Mouse (Mus musculus) embryonic facial prominence, embryonic 12.5 days (tissue): ENCODE results near the gene Gm49630. TPM values are rescaled to one million over a fixed set of nuclear protein-coding genes. Genes with fewer than 3 reads are reported as not detected.
"Not testable (repeated sequence)": the region's sequence is repeated elsewhere in the genome, so short reads cannot be mapped to it uniquely, and the experiment has no call there.

Experiments used
- ATAC-seq: fragments of 200-750 bp; cut with Nextera tagmentation; 2 replicates; pipeline ENCODE4 v1.8.0; 2017; ENCODE audit not compliant: insufficient number of reproducible peaks, insufficient read depth, low FRiP score, low TSS enrichment
- H3K27ac ChIP-seq: fragments of 300-500 bp; sonication (generic); 2 replicates; pipeline ENCODE4 v1.5.1; 2016; ENCODE audit warnings: mild to moderate bottlenecking
- H3K27me3 ChIP-seq: fragments of 300-500 bp; sonication (generic); 2 replicates; pipeline ENCODE4 v1.6.1; 2016; ENCODE audit warnings: mild to moderate bottlenecking, moderate library complexity
- H3K36me3 ChIP-seq: fragments of 300-500 bp; sonication (generic); 2 replicates; pipeline ENCODE4 v1.6.1; 2016; ENCODE audit warnings: mild to moderate bottlenecking
- H3K4me1 ChIP-seq: fragments of 300-500 bp; sonication (generic); 2 replicates; pipeline ENCODE4 v1.6.1; 2016
- H3K4me2 ChIP-seq: fragments of 300-500 bp; sonication (generic); replicated peaks from 2 replicates; pipeline ENCODE4 v1.6.1; 2016; ENCODE audit warnings: mild to moderate bottlenecking, moderate library complexity
- H3K4me3 ChIP-seq: fragments of 300-500 bp; sonication (generic); 2 replicates; pipeline ENCODE4 v1.5.1; 2016; ENCODE audit warnings: mild to moderate bottlenecking
- H3K9ac ChIP-seq: fragments of 300-500 bp; sonication (generic); 2 replicates; pipeline ENCODE4 v1.6.1; 2016; ENCODE audit warnings: mild to moderate bottlenecking, moderate library complexity
- H3K9me3 ChIP-seq: fragments of 300-500 bp; sonication (generic); 2 replicates; pipeline ENCODE4 v1.6.1; 2016; ENCODE audit warnings: mild to moderate bottlenecking, moderate library complexity
- WGBS: fragments of 180-500 bp; shearing (Covaris S2); methylation state at CpG from one replicate; pipeline ENCODE4 v1.1.7; 2016; 5-methylcytosine and 5-hydroxymethylcytosine counted together
- polyA plus RNA-seq: library from polyadenylated mRNA; unstranded; fragments of >200 nt; fragmentation: Nextera tagmentation; extraction: Ambion mirVana; gene quantifications from 2 replicates; pipeline ENCODE4 v1.2.1, GENCODE M21; 2016

The Gm49630 gene
- not detected in 2 replicates for polyA plus RNA-seq

GRCm38 (mm10) chr17:7371879-7372278 is at the start of gene Gm49630:
TSS of gene Gm49630 (minus strand) at chr17:7371979.
- H3K4me2 ChIP-seq, H3K9ac ChIP-seq, H3K4me3 ChIP-seq, H3K27me3 ChIP-seq, H3K4me1 ChIP-seq, H3K36me3 ChIP-seq, H3K9me3 ChIP-seq, H3K27ac ChIP-seq, ATAC-seq: not testable (repeated sequence)
- WGBS = 68% methylated on average over 2 of the region's 5 CpGs

DNA sequence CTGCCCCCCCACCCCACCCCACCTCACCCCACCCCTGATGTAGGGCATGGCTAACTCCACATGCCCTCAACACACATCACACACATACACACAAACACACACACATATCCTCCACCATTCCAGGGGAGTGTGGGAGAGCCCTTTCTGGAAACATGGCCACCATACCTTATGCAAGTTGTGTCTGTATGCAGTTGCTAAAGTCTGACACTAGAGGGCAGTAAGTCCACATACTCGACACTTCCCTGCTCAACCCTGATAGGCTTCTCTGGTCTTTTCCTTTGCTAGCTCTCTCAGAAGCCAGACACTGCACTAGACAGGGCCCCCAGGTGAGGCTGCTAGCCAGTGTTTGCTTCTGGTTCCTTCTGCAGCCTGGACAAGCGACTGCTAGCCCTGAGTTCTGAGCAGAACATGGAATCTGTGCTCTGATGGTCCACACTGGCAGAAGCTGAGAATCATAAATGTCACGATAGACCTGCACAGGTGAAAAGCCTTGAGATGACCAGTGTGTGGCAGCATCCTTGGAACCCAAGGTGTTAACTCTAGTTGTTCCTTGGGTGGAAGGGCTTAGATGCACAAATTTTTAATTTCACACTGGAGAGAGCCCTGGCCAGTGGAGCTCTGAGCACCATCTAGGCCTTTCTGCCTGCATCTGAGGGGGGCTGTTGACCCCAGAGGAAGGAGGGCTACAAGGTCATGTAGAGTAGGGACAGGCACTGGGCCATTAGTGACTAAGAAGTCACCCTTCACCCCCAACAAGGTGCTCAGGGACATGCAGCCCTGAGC is 48.6 kb upstream of the Gm49630 start:
- not testable (repeated sequence) for H3K36me3 ChIP-seq, H3K9ac ChIP-seq, H3K4me1 ChIP-seq, H3K27me3 ChIP-seq, H3K4me2 ChIP-seq, H3K9me3 ChIP-seq, H3K4me3 ChIP-seq, H3K27ac ChIP-seq
- peak; percentile 30; the same call in 1 of the 2 replicates for ATAC-seq
- WGBS = 40% methylated on average over 3 of the region's 3 CpGs

DNA sequence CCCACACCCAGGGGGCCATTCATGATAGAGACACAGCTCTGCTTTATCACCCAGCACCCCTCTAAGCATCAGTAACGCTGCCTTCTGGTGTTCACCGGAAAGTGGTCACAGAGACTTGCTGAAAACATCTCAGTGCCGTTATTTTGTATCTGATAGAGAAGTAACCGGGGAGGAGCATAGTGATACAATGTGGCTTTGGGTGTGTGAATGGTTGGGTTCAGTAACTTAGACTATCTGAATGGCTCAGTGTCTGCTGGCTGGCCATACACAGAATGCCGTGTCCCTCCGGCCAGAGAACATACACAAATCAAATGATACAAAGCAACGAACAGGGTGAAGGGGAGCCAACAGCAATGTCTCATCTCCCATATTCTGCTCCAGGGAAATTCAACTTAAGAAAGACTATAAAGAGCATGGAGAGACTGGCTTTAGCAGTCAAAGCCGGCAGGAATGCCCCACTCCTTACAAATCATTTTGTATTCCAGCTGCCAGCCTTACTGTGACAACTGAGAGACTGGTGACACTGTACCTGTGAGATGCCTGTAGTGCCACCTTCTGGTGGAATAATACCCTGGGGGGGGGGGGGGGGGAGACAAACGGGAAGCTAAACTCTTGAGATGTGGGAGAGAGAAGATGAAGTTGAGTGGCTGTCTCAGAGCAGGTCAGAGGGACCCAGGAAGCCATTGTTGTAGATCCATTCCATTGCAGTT is 43.0 kb upstream of the Gm49630 start:
- 91% methylated on average over 7 of the region's 9 CpGs for WGBS
- H3K4me2 ChIP-seq, H3K27ac ChIP-seq, H3K36me3 ChIP-seq, ATAC-seq, H3K9me3 ChIP-seq, H3K4me1 ChIP-seq, H3K27me3 ChIP-seq, H3K4me3 ChIP-seq, H3K9ac ChIP-seq: not testable (repeated sequence)

GRCm38 (mm10) chr17:7413336-7413735 is 41.6 kb upstream of the Gm49630 start:
- not testable (repeated sequence) for H3K9me3 ChIP-seq, H3K27me3 ChIP-seq, H3K4me3 ChIP-seq, H3K27ac ChIP-seq, H3K9ac ChIP-seq, H3K36me3 ChIP-seq, H3K4me1 ChIP-seq, ATAC-seq, H3K4me2 ChIP-seq
- WGBS = 83% methylated on average over 8 of the region's 8 CpGs

DNA sequence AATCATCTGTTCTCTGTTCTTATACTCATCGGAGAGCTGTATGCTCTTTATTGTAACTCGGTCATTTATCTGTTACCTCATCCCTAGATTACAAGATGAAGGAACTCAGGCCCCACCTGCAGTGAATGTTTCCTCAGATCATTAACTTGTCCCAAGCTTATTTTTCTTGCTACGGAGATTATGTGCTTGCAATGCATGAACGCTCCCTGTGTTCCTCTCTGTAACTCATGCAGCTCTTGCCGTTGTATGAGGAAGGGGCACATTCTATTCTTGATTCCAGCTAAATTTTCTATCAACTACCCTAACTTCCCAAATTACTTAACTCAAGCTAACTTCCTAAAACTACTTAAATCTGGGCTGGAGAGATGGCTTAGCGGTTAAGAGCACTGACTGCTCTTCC is 28.0 kb upstream of the Gm49630 start:
- ATAC-seq, H3K27ac ChIP-seq, H3K4me3 ChIP-seq, H3K9me3 ChIP-seq, H3K4me2 ChIP-seq, H3K27me3 ChIP-seq, H3K36me3 ChIP-seq, H3K4me1 ChIP-seq, H3K9ac ChIP-seq: not testable (repeated sequence)
- 81% methylated on average over 6 of the region's 6 CpGs for WGBS

DNA sequence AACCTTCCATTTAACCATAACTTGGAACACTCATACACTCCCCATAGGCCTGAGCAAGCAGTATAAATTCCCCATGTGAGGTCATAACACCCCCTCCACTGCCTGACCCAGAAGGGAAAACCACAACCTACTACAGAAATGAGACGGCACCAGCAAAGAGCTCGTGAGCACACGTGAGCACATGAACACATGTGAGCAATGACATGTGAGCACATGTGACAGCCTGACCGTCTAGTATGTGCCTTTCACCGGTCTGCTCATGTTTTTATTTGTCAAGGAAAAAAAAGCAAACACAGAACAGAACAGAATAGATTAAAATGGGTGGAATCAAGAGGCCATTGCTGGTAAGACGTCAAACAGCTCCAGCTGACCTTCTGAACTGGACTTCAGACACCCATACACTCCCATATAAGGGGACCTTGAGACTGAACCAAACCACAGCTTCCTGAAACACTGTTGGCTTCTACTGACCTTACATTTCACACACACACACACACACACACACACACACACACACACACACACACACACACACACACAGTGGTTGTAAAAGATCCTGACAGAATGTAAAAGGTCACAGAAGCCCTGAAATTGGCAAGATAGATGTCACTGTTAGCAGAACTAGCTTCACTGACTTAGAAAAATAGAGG is 26.5 kb upstream of the Gm49630 start:
- H3K9me3 ChIP-seq, H3K4me3 ChIP-seq, H3K27ac ChIP-seq, H3K36me3 ChIP-seq, ATAC-seq, H3K27me3 ChIP-seq, H3K4me2 ChIP-seq, H3K4me1 ChIP-seq, H3K9ac ChIP-seq: not testable (repeated sequence)
- WGBS = 83% methylated on average over 6 of the region's 6 CpGs

- H3K27ac ChIP-seq, H3K9me3 ChIP-seq, ATAC-seq, H3K9ac ChIP-seq, H3K4me3 ChIP-seq, H3K27me3 ChIP-seq, H3K4me2 ChIP-seq, H3K36me3 ChIP-seq, H3K4me1 ChIP-seq: not testable (repeated sequence)
- WGBS = 81% methylated on average over 13 of the region's 13 CpGs
Observed at GRCm38 (mm10) chr17:7397079-7397478, 25.3 kb upstream of the Gm49630 start.

GRCm38 (mm10) chr17:7396288-7396687 is 24.5 kb upstream of the Gm49630 start:
- not testable (repeated sequence) for H3K27me3 ChIP-seq, H3K9ac ChIP-seq, H3K4me1 ChIP-seq, H3K4me2 ChIP-seq, ATAC-seq, H3K36me3 ChIP-seq, H3K9me3 ChIP-seq, H3K27ac ChIP-seq, H3K4me3 ChIP-seq
- no CpG with 5 or more reads among the region's 2 CpGs for WGBS

DNA sequence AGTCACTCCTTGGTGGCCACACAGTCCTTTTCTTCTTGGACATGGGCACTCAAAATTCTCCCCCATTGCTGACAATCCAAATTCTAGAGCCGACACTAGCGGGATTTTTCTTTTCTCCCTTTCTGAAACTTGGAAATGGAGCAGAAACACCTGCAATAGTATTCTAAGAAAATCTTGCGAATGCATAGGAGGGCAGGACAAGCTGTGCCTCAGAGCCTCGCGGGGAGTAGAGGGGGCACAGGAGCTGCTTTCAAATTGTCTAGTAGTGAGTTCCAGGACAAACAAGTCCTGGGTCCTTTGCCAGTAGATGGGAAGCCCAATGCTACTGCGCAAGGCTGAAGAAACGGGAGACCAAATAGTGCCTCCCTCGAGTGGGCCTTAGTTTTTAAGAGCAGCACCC is 23.9 kb upstream of the Gm49630 start:
- not testable (repeated sequence) for ATAC-seq, H3K9me3 ChIP-seq, H3K4me3 ChIP-seq, H3K36me3 ChIP-seq, H3K4me2 ChIP-seq, H3K4me1 ChIP-seq, H3K9ac ChIP-seq, H3K27ac ChIP-seq, H3K27me3 ChIP-seq
- WGBS = 91% methylated on average over 8 of the region's 8 CpGs

DNA sequence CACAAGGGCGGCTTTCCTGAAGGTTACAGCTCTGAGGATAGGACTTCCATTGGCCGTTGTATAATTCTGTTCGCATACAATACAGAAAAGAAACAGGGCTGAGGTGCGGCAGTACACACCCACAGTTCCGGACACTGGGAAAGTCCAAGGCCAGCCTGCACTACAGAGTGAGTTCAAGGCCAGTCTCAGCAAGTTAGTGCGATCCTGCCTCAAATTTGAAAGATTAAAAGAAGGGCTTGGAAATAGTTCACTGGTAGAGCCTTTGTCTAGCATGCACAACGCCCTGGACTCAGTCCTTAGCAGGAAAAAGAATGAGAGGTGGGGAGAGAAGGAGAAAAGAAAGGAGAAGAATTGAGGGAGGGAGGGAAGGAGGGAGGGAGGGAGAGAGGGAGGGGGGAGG is 23.3 kb upstream of the Gm49630 start:
- H3K4me2 ChIP-seq, ATAC-seq, H3K27me3 ChIP-seq, H3K9me3 ChIP-seq, H3K4me1 ChIP-seq, H3K4me3 ChIP-seq, H3K27ac ChIP-seq, H3K9ac ChIP-seq, H3K36me3 ChIP-seq: not testable (repeated sequence)
- 86% methylated on average over 7 of the region's 7 CpGs for WGBS

DNA sequence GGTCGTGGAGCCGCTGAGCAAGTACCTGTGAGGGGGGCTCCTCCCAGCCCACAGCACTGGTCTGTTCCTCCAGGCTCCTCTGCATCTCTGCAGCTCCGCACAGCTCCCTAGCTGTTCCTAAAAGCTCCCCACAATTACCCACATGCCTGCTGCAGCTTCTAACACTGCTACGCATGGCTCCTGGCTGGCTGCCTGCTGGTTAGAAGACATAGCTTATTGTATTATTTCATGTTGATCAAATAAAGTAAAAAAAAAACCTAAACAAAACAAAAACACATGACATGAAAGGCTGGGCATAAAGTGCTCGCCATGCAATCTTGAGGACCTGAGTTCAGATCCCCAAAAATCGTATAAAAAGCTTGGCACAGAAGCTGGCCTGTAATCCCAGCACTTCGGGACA is 18.1 kb upstream of the Gm49630 start:
- not testable (repeated sequence) for H3K36me3 ChIP-seq, H3K27me3 ChIP-seq, H3K4me2 ChIP-seq, ATAC-seq, H3K27ac ChIP-seq, H3K9ac ChIP-seq, H3K4me3 ChIP-seq, H3K4me1 ChIP-seq, H3K9me3 ChIP-seq
- 74% methylated on average over 7 of the region's 7 CpGs for WGBS

DNA sequence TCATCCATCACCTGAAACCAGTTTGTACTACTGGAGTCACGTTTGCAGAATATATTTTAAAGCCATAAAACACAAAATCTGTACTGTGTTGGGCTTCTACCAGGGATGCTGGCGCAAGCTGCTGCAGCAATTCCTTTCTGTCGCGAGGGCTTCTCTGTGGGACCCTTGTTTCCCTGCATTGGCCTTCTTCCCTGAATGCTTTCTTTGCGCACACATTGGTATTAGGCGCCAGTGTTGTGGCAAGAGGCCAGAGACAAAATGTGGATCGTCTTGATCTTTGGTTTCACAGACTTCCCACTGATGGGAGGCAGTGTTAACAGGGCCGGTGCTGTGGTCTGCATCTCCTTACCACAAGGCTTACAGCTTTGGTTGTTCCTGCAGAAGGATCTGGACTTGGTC is 17.2 kb upstream of the Gm49630 start:
- H3K4me1 ChIP-seq, H3K36me3 ChIP-seq, H3K27ac ChIP-seq, ATAC-seq, H3K4me3 ChIP-seq, H3K9ac ChIP-seq, H3K27me3 ChIP-seq, H3K9me3 ChIP-seq, H3K4me2 ChIP-seq: not testable (repeated sequence)
- WGBS = 79% methylated on average over 8 of the region's 8 CpGs
